Mouse (Mus musculus) embryonic facial prominence, embryonic 15.5 days (tissue): ENCODE measurements around the gene Zfand6. TPM values are rescaled to one million over a fixed set of nuclear protein-coding genes. Genes with fewer than 3 reads are reported as not detected.

ENCODE experiments used
- ATAC-seq: fragments of 200-750 bp; cut with Nextera tagmentation; 2 replicates; pipeline ENCODE4 v1.8.0; 2017; ENCODE audit warnings: low read depth, moderate TSS enrichment; ENCODE audit not compliant: insufficient number of reproducible peaks, low FRiP score, low TSS enrichment
- H3K27ac ChIP-seq: fragments of 300-500 bp; sonication (generic); replicated peaks from 2 replicates; pipeline ENCODE4 v1.5.1; 2015; ENCODE audit warnings: mild to moderate bottlenecking, inconsistent platforms
- H3K27me3 ChIP-seq: fragments of 300-500 bp; sonication (generic); 2 replicates; pipeline ENCODE4 v1.6.1; 2015; ENCODE audit warnings: inconsistent platforms
- H3K36me3 ChIP-seq: fragments of 300-500 bp; sonication (generic); 2 replicates; pipeline ENCODE4 v1.6.1; 2015; ENCODE audit warnings: mild to moderate bottlenecking, inconsistent platforms
- H3K4me1 ChIP-seq: fragments of 300-500 bp; sonication (generic); 2 replicates; pipeline ENCODE4 v1.6.1; 2015; ENCODE audit warnings: inconsistent platforms
- H3K4me2 ChIP-seq: fragments of 300-500 bp; sonication (generic); replicated peaks from 2 replicates; pipeline ENCODE4 v1.6.1; 2015; ENCODE audit warnings: mild to moderate bottlenecking, inconsistent platforms
- H3K4me3 ChIP-seq: fragments of 300-500 bp; sonication (generic); replicated peaks from 2 replicates; pipeline ENCODE4 v1.5.1; 2015; ENCODE audit warnings: mild to moderate bottlenecking, inconsistent platforms
- H3K9ac ChIP-seq: fragments of 300-500 bp; sonication (generic); 2 replicates; pipeline ENCODE4 v1.6.1; 2015; ENCODE audit warnings: inconsistent platforms
- H3K9me3 ChIP-seq: fragments of 300-500 bp; sonication (generic); replicated peaks from 2 replicates; pipeline ENCODE4 v1.6.1; 2016; ENCODE audit warnings: inconsistent platforms
- WGBS: fragments of 180-500 bp; shearing (Covaris S2); methylation state at CpG from one replicate; pipeline ENCODE4 v1.1.7; 2015; 5-methylcytosine and 5-hydroxymethylcytosine counted together
- polyA plus RNA-seq: library from polyadenylated mRNA; unstranded; fragments of >200 nt; fragmentation: Nextera tagmentation; extraction: Ambion mirVana; gene quantifications from 2 replicates; pipeline ENCODE4 v1.2.1, GENCODE M21; 2015

Zfand6 gene
- polyA plus RNA-seq, 1 experiment from 2014 or later: 157 TPM

- no peak overlapping the region for H3K4me3 ChIP-seq
- H3K36me3 ChIP-seq: no peaks in the 10 kb centered on the region
- no peak for ATAC-seq
- no peaks in the 10 kb centered on the region for H3K4me1 ChIP-seq
- no peak overlapping the region for H3K4me2 ChIP-seq
- WGBS: 87% methylated on average over 2 of the region's 2 CpGs
- no peaks in the 10 kb centered on the region for H3K27me3 ChIP-seq
- H3K9ac ChIP-seq: no peak overlapping the region
- H3K27ac ChIP-seq: no peak overlapping the region
- no peaks in the 10 kb centered on the region for H3K9me3 ChIP-seq
These were observed 99.1 kb downstream of the Zfand6 start for GRCm38 (mm10) chr7:84590622-84591021.

- Histone ChIP-seq H3K27me3 (no peaks in the 10 kb centered on the region), H3K4me1 (no peaks in the 10 kb centered on the region), H3K36me3 (no peaks in the 10 kb centered on the region), H3K9ac (no peak overlapping the region), H3K4me3 (no peak overlapping the region), H3K4me2 (no peak overlapping the region), H3K9me3 (no peaks in the 10 kb centered on the region), H3K27ac (no peak overlapping the region)
- 82% methylated on average over 5 of the region's 5 CpGs for WGBS
- no peak for ATAC-seq
These were observed 102.5 kb downstream of the Zfand6 start for GRCm38 (mm10) chr7:84587101-84587783.

GRCm38 (mm10) chr7:84586360-84587100, 103.2 kb downstream of the Zfand6 start:
- Histone ChIP-seq H3K9me3 (no peaks in the 10 kb centered on the region), H3K4me1 (no peaks in the 10 kb centered on the region), H3K9ac (no peak overlapping the region), H3K27me3 (no peaks in the 10 kb centered on the region), H3K36me3 (no peaks in the 10 kb centered on the region), H3K4me3 (no peak overlapping the region), H3K4me2 (no peak overlapping the region), H3K27ac (no peak overlapping the region)
- WGBS: 58% methylated on average over 3 of the region's 3 CpGs
- ATAC-seq: no peak

GRCm38 (mm10) chr7:84585086-84585485, 104.7 kb downstream of the Zfand6 start:
- Histone ChIP-seq H3K9me3 (no peaks in the 10 kb centered on the region), H3K4me3 (no peak overlapping the region), H3K4me2 (no peak overlapping the region), H3K27me3 (no peaks in the 10 kb centered on the region), H3K4me1 (no peaks in the 10 kb centered on the region), H3K36me3 (no peaks in the 10 kb centered on the region), H3K27ac (no peak overlapping the region), H3K9ac (no peak overlapping the region)
- no peak for ATAC-seq
- 84% methylated on average over 4 of the region's 4 CpGs for WGBS

GRCm38 (mm10) chr7:84579769-84580168, 110.0 kb downstream of the Zfand6 start:
- WGBS: 71% methylated on average over 1 of the region's 1 CpGs
- Histone ChIP-seq H3K4me1 (no peaks in the 10 kb centered on the region), H3K9ac (no peak overlapping the region), H3K9me3 (no peaks in the 10 kb centered on the region), H3K36me3 (no peaks in the 10 kb centered on the region), H3K4me3 (no peak overlapping the region), H3K27ac (no peak overlapping the region), H3K27me3 (no peaks in the 10 kb centered on the region), H3K4me2 (no peak overlapping the region)
- ATAC-seq: no peak

- no peak overlapping the region for H3K9ac ChIP-seq
- H3K4me2 ChIP-seq: no peak overlapping the region
- H3K9me3 ChIP-seq: no peaks in the 10 kb centered on the region
- no peaks in the 10 kb centered on the region for H3K36me3 ChIP-seq
- H3K4me3 ChIP-seq: no peak overlapping the region
- no peaks in the 10 kb centered on the region for H3K27me3 ChIP-seq
- no peak for ATAC-seq
- WGBS: 77% methylated on average over 1 of the region's 1 CpGs
- H3K27ac ChIP-seq: no peak overlapping the region
- H3K4me1 ChIP-seq: no peaks in the 10 kb centered on the region
These were observed 110.9 kb downstream of the Zfand6 start for GRCm38 (mm10) chr7:84578841-84579240.

GRCm38 (mm10) chr7:84577034-84577433, 112.7 kb downstream of the Zfand6 start:
- Histone ChIP-seq H3K36me3 (no peaks in the 10 kb centered on the region), H3K9me3 (no peaks in the 10 kb centered on the region), H3K4me3 (no peak overlapping the region), H3K4me1 (no peaks in the 10 kb centered on the region), H3K27me3 (no peaks in the 10 kb centered on the region), H3K4me2 (no peak overlapping the region), H3K9ac (no peak overlapping the region), H3K27ac (no peak overlapping the region)
- no peak; the same call in 1 of the 2 replicates for ATAC-seq
- 80% methylated on average over 2 of the region's 2 CpGs for WGBS

GRCm38 (mm10) chr7:84566200-84566599, 123.6 kb downstream of the Zfand6 start:
- no peak for ATAC-seq
- no peak overlapping the region for H3K4me3 ChIP-seq
- no peaks in the 10 kb centered on the region for H3K36me3 ChIP-seq
- 72% methylated on average over 6 of the region's 6 CpGs for WGBS
- no peak overlapping the region for H3K4me2 ChIP-seq
- H3K4me1 ChIP-seq: no peaks in the 10 kb centered on the region
- H3K9me3 ChIP-seq: no peaks in the 10 kb centered on the region
- H3K27ac ChIP-seq: no peak overlapping the region
- H3K27me3 ChIP-seq: no peaks in the 10 kb centered on the region
- no peak overlapping the region for H3K9ac ChIP-seq

GRCm38 (mm10) chr7:84564236-84564635, 125.5 kb downstream of the Zfand6 start:
- no peaks in the 10 kb centered on the region for H3K36me3 ChIP-seq
- no peak overlapping the region for H3K4me2 ChIP-seq
- H3K4me1 ChIP-seq: no peaks in the 10 kb centered on the region
- no peaks in the 10 kb centered on the region for H3K27me3 ChIP-seq
- H3K4me3 ChIP-seq: no peak overlapping the region
- no peak for ATAC-seq
- no peak overlapping the region for H3K27ac ChIP-seq
- H3K9me3 ChIP-seq: no peaks in the 10 kb centered on the region
- H3K9ac ChIP-seq: no peak overlapping the region
- 78% methylated on average over 3 of the region's 3 CpGs for WGBS

Other genes starting within 250 kb of the Zfand6 start
- 0.56 and 0.70 TPM in 2 replicates for gene Gm2115, start 161.0 kb downstream of the Zfand6 start, polyA plus RNA-seq
- 6.0 and 6.8 TPM in 2 replicates for gene Fah, start 83.2 kb downstream of the Zfand6 start, polyA plus RNA-seq
- gene Olfr291, start 163.6 kb upstream of the Zfand6 start, polyA plus RNA-seq: not detected in 2 replicates